Mouse (Mus musculus): ENCODE measurements at regions not wholly inside any gene's neighbourhood (a gene's known extent, or its start where the extent isn't known, plus 50 kb on each side); places are given as distances from the start of the nearest gene placed in this dataset.

DNA sequence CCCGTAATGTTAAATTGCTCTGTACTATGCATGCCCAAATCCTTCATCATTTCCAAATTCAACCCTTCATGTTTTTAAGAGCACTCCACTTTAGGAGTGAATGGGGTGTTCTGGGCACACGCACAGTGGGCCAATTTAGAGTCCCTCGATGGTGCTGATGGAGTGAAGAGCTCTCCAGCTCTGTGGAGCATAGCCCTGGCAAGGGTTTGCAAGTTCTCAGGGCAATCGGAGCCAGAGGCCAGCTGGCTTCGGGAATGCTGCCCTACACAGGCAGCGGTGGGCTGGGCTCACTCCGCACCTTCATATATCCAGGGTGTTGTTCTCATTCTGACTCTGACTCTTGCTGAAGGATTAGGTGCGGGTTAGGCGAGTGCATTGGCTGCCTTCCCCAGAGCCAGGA, 549.5 kb downstream of the Vrk1 start:
- H3K4me3 ChIP-seq (ENCODE audit: low read depth, low read length), result no peak overlapping the region
- no peak overlapping the region for H3K27ac ChIP-seq (ENCODE audit: low read depth, low read length)
- no peak overlapping the region for H3K4me2 ChIP-seq
- no peak overlapping the region for H3K9ac ChIP-seq (ENCODE audit: low read depth, low read length)
- ATAC-seq (replicated peaks; ENCODE audit: insufficient number of reproducible peaks, low FRiP score, low TSS enrichment), result no peak
- H3K9me3 ChIP-seq (replicated peaks; ENCODE audit: control insufficient read depth, low read length), result no peaks in the 10 kb centered on the region
- H3K27me3 ChIP-seq (ENCODE audit: control insufficient read depth, insufficient read depth, low read length), result no peaks in the 10 kb centered on the region
- H3K4me1 ChIP-seq (ENCODE audit: control insufficient read depth, insufficient read depth, low read length), result no peaks in the 10 kb centered on the region
- 71% methylated on average over 9 of the region's 9 CpGs for WGBS (ENCODE audit: insufficient replicate concordance)
- no peaks in the 10 kb centered on the region for H3K36me3 ChIP-seq (ENCODE audit: control insufficient read depth, insufficient read depth, low read length)

DNA sequence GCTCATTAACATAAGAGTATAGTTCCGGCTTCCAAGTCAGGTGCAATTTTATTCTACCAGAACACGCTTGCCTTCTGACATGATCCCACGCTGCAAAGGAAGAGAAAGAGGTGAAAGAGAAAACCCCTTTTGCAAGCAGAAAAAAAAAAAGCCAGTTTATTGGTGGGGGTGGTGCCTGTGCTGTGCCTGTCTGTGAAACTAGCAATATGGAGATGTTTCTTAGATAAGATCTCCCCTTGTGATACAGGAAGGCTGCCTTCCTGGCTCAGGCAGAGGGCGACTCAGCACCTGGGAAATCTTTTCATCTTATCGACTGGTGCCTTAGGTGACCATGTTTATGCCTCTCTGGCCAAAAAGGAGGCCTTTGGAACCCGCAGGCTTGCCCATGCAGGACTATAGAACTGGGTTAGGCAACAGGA, 555.2 kb downstream of the Vrk1 start:
- H3K4me1 ChIP-seq (ENCODE audit: control insufficient read depth, insufficient read depth, low read length), result no peaks in the 10 kb centered on the region
- no peak for ATAC-seq (replicated peaks; ENCODE audit: insufficient number of reproducible peaks, low FRiP score, low TSS enrichment)
- no peak overlapping the region for H3K4me2 ChIP-seq
- no peak overlapping the region for H3K9ac ChIP-seq (ENCODE audit: low read depth, low read length)
- no peaks in the 10 kb centered on the region for H3K9me3 ChIP-seq (replicated peaks; ENCODE audit: control insufficient read depth, low read length)
- H3K27ac ChIP-seq (ENCODE audit: low read depth, low read length), result no peak overlapping the region
- 51% methylated on average over 6 of the region's 6 CpGs for WGBS (ENCODE audit: insufficient replicate concordance)
- no peaks in the 10 kb centered on the region for H3K27me3 ChIP-seq (ENCODE audit: control insufficient read depth, insufficient read depth, low read length)
- H3K36me3 ChIP-seq (ENCODE audit: control insufficient read depth, insufficient read depth, low read length), result no peaks in the 10 kb centered on the region
- H3K4me3 ChIP-seq (ENCODE audit: low read depth, low read length), result no peak overlapping the region

DNA sequence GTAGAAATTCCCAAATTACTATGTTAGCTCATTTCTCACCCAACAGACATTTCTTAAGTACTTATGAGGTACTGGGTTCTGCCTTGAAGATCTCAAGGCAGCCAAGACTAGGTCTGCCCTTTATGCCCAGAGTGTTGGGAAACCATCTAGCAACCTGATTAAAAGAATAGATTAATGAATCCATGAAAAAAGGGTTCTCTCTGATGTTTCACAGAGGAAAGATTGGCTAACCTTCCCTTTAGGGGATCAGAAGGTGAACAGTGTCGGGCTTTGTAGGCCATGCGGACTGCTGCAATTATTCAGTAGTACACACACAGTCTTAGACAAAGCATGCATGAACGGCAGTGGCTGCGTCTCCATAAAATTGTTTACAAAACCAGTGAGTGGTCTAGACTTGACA, 556.3 kb downstream of the Vrk1 start:
- Histone ChIP-seq H3K27ac (ENCODE audit: low read depth, low read length) (no peak overlapping the region), H3K9ac (ENCODE audit: low read depth, low read length) (no peak overlapping the region), H3K4me1 (ENCODE audit: control insufficient read depth, insufficient read depth, low read length) (no peaks in the 10 kb centered on the region), H3K36me3 (ENCODE audit: control insufficient read depth, insufficient read depth, low read length) (no peaks in the 10 kb centered on the region), H3K9me3 (replicated peaks; ENCODE audit: control insufficient read depth, low read length) (no peaks in the 10 kb centered on the region), H3K4me2 (no peak overlapping the region), H3K27me3 (ENCODE audit: control insufficient read depth, insufficient read depth, low read length) (no peaks in the 10 kb centered on the region), H3K4me3 (ENCODE audit: low read depth, low read length) (no peak overlapping the region)
- 86% methylated on average over 4 of the region's 4 CpGs for WGBS (ENCODE audit: insufficient replicate concordance)
- ATAC-seq (replicated peaks; ENCODE audit: insufficient number of reproducible peaks, low FRiP score, low TSS enrichment), result no peak

DNA sequence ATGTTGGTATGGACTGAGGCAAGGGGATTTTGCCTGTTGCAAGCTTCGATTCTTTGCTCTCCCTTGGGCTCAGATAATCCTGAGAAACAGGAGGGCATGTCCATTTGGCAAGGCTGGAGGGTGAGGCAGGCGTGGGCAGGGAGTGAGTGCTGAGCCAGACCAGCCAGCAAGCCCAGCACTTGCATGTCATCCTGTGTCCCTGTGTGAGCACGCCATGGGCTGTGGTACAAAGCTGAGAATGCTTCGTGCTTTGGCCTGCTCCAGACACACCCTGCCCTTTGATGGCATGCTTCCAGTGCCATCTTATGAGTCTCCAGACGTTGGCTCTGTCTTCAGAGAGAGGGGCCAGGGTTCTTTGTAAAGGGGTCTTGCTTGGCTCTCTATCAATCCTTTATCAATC, 557.1 kb downstream of the Vrk1 start:
- H3K4me1 ChIP-seq (ENCODE audit: control insufficient read depth, insufficient read depth, low read length), result no peaks in the 10 kb centered on the region
- no peak overlapping the region for H3K27ac ChIP-seq (ENCODE audit: low read depth, low read length)
- no peak for ATAC-seq (replicated peaks; ENCODE audit: insufficient number of reproducible peaks, low FRiP score, low TSS enrichment)
- no peak overlapping the region for H3K9ac ChIP-seq (ENCODE audit: low read depth, low read length)
- H3K4me2 ChIP-seq, result no peak overlapping the region
- no peaks in the 10 kb centered on the region for H3K36me3 ChIP-seq (ENCODE audit: control insufficient read depth, insufficient read depth, low read length)
- no peaks in the 10 kb centered on the region for H3K27me3 ChIP-seq (ENCODE audit: control insufficient read depth, insufficient read depth, low read length)
- H3K4me3 ChIP-seq (ENCODE audit: low read depth, low read length), result no peak overlapping the region
- H3K9me3 ChIP-seq (replicated peaks; ENCODE audit: control insufficient read depth, low read length), result no peaks in the 10 kb centered on the region
- 79% methylated on average over 5 of the region's 5 CpGs for WGBS (ENCODE audit: insufficient replicate concordance)

DNA sequence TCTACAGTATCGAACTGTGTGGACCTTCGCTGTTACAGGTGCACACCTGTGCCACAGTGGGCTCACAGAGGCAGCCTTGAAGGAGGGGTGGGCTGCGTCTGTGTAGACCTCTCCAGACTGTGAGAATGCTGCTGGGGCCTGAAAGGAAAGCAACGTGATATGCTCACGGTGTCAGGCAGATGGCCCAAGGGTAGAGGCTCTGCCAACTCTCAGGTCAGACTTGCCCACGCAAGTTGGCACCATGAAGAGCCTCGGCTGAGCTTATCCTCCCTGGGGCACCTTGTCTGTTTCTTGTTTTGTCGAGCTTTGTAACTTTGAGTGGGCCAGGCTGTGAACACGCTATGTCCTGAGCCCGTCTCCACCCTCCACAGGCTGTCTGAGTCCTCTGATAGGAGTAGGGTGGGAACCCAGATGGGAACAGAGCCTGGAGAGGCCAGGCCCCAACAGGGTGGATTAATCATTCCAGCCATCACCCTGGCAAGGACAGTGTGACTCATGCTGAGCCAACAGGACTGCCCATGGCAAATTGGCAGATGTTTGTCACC, 558.6 kb downstream of the Vrk1 start:
- Histone ChIP-seq H3K36me3 (ENCODE audit: control insufficient read depth, insufficient read depth, low read length) (no peaks in the 10 kb centered on the region), H3K4me3 (ENCODE audit: low read depth, low read length) (no peak overlapping the region), H3K9me3 (replicated peaks; ENCODE audit: control insufficient read depth, low read length) (no peaks in the 10 kb centered on the region), H3K27me3 (ENCODE audit: control insufficient read depth, insufficient read depth, low read length) (no peaks in the 10 kb centered on the region), H3K4me2 (no peak overlapping the region), H3K9ac (ENCODE audit: low read depth, low read length) (no peak overlapping the region), H3K27ac (ENCODE audit: low read depth, low read length) (no peak overlapping the region), H3K4me1 (ENCODE audit: control insufficient read depth, insufficient read depth, low read length) (no peaks in the 10 kb centered on the region)
- 82% methylated on average over 10 of the region's 10 CpGs for WGBS (ENCODE audit: insufficient replicate concordance)
- ATAC-seq (replicated peaks; ENCODE audit: insufficient number of reproducible peaks, low FRiP score, low TSS enrichment), result no peak

DNA sequence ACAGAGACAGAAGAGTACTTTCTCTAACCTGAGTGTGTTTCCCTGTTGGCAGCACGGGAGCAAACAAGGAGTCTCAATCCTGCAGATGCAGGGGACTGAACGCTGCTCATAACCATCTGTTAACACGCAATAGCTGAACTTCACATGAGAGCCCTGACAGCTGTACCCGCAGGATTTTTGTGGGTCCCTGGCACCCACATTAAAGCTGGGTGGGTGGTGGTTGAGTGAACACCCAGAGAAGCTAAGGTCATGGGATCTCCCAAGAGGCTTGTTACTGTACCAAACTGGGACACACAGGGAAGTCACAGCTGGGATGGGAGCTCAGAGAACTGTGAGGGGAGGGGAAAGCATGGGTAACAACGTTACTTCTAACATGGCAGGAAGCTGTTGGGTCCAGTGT, 562.9 kb downstream of the Vrk1 start:
- Histone ChIP-seq H3K9ac (ENCODE audit: low read depth, low read length) (no peak overlapping the region), H3K4me2 (no peak overlapping the region), H3K9me3 (replicated peaks; ENCODE audit: control insufficient read depth, low read length) (no peaks in the 10 kb centered on the region), H3K36me3 (ENCODE audit: control insufficient read depth, insufficient read depth, low read length) (no peaks in the 10 kb centered on the region), H3K4me3 (ENCODE audit: low read depth, low read length) (no peak overlapping the region), H3K4me1 (ENCODE audit: control insufficient read depth, insufficient read depth, low read length) (no peaks in the 10 kb centered on the region), H3K27ac (ENCODE audit: low read depth, low read length) (no peak overlapping the region), H3K27me3 (ENCODE audit: control insufficient read depth, insufficient read depth, low read length) (no peaks in the 10 kb centered on the region)
- no peak for ATAC-seq (replicated peaks; ENCODE audit: insufficient number of reproducible peaks, low FRiP score, low TSS enrichment)
- WGBS (ENCODE audit: insufficient replicate concordance), result 79% methylated on average over 5 of the region's 5 CpGs

DNA sequence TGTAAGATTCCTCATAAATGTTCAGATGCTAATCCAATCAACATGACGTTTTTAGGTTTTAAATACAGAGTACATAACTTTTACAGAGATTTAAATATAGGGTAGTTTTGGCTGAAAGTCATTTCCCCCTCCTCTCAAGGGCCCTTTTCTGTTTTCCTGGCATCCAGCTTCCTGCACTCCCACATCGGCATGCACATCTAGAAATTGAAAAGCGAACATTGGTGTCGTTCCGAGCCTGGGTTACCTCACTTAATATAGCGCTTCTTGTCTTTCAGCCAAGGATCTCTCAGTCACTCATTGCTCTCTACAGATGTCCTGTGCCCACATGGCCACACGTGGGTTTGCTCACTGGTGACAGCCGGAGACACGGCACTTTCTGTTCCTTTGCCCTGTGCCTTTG, 572.7 kb downstream of the Vrk1 start:
- H3K36me3 ChIP-seq (ENCODE audit: control insufficient read depth, insufficient read depth, low read length), result no peaks in the 10 kb centered on the region
- no peaks in the 10 kb centered on the region for H3K9me3 ChIP-seq (replicated peaks; ENCODE audit: control insufficient read depth, low read length)
- H3K27me3 ChIP-seq (ENCODE audit: control insufficient read depth, insufficient read depth, low read length), result no peaks in the 10 kb centered on the region
- H3K4me2 ChIP-seq, result no peak overlapping the region
- no peak overlapping the region for H3K9ac ChIP-seq (ENCODE audit: low read depth, low read length)
- no peaks in the 10 kb centered on the region for H3K4me1 ChIP-seq (ENCODE audit: control insufficient read depth, insufficient read depth, low read length)
- no peak overlapping the region for H3K27ac ChIP-seq (ENCODE audit: low read depth, low read length)
- no peak overlapping the region for H3K4me3 ChIP-seq (ENCODE audit: low read depth, low read length)
- 46% methylated on average over 9 of the region's 9 CpGs for WGBS (ENCODE audit: insufficient replicate concordance)
- no peak for ATAC-seq (replicated peaks; ENCODE audit: insufficient number of reproducible peaks, low FRiP score, low TSS enrichment)

DNA sequence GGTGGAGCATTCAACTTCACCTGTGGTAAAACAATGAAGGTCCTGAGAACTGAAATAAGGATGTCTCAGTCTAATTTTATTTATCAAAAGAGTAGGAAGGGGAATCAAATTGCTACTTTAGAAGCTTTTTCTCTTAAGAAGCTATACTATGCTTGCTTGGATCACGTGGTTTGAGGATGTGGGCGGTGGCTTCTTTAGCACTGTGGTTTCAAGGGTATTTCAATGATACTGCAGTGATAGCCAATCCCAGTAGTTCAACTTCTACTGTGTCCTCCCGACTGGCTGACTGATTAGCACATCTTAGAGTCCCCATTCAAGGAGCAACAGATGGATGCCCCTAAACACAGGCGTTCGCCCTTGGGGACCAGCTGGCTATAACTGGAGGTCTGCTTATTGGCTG, 575.6 kb downstream of the Vrk1 start:
- 75% methylated on average over 5 of the region's 5 CpGs for WGBS (ENCODE audit: insufficient replicate concordance)
- no peak overlapping the region for H3K4me2 ChIP-seq
- no peak overlapping the region for H3K4me3 ChIP-seq (ENCODE audit: low read depth, low read length)
- no peak overlapping the region for H3K27ac ChIP-seq (ENCODE audit: low read depth, low read length)
- no peak for ATAC-seq (replicated peaks; ENCODE audit: insufficient number of reproducible peaks, low FRiP score, low TSS enrichment)
- H3K9me3 ChIP-seq (replicated peaks; ENCODE audit: control insufficient read depth, low read length), result no peaks in the 10 kb centered on the region
- H3K36me3 ChIP-seq (ENCODE audit: control insufficient read depth, insufficient read depth, low read length), result no peaks in the 10 kb centered on the region
- H3K27me3 ChIP-seq (ENCODE audit: control insufficient read depth, insufficient read depth, low read length), result no peaks in the 10 kb centered on the region
- no peak overlapping the region for H3K9ac ChIP-seq (ENCODE audit: low read depth, low read length)
- H3K4me1 ChIP-seq (ENCODE audit: control insufficient read depth, insufficient read depth, low read length), result no peaks in the 10 kb centered on the region

DNA sequence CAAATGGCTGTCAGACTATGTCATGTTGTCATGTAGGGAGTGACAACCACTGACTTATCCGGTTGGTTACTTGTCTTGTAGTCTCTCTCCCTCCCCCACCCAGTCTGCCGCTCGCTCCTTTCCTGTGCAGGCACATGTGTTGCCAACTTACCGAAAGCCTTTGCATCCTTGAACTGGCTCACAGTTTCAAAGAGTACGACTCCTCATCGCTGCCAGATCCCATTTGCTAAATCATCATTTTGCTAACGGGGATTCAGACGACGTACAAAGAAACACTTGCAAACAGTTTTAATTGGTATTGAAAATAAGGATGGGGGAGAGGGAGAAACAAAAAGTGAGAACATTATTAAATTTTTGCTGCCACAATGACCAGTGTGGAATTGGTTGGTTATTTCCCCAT, 582.7 kb downstream of the Vrk1 start:
- H3K9me3 ChIP-seq (replicated peaks; ENCODE audit: control insufficient read depth, low read length), result no peaks in the 10 kb centered on the region
- H3K36me3 ChIP-seq (ENCODE audit: control insufficient read depth, insufficient read depth, low read length), result no peaks in the 10 kb centered on the region
- H3K4me2 ChIP-seq, result no peak overlapping the region
- H3K9ac ChIP-seq (ENCODE audit: low read depth, low read length), result no peak overlapping the region
- H3K27ac ChIP-seq (ENCODE audit: low read depth, low read length), result no peak overlapping the region
- no peak overlapping the region for H3K4me3 ChIP-seq (ENCODE audit: low read depth, low read length)
- no peaks in the 10 kb centered on the region for H3K27me3 ChIP-seq (ENCODE audit: control insufficient read depth, insufficient read depth, low read length)
- H3K4me1 ChIP-seq (ENCODE audit: control insufficient read depth, insufficient read depth, low read length), result no peaks in the 10 kb centered on the region
- ATAC-seq (replicated peaks; ENCODE audit: insufficient number of reproducible peaks, low FRiP score, low TSS enrichment), result no peak
- WGBS (ENCODE audit: insufficient replicate concordance), result 89% methylated on average over 9 of the region's 9 CpGs
